Mouse (Mus musculus): ENCODE results near the gene Igsf9. TPM values are rescaled to one million over a fixed set of nuclear protein-coding genes. Genes with fewer than 3 reads are reported as not detected.

Igsf9 gene
- polyA plus RNA-seq, 1 experiment from 2014 or later, result 45.7 TPM

DNA sequence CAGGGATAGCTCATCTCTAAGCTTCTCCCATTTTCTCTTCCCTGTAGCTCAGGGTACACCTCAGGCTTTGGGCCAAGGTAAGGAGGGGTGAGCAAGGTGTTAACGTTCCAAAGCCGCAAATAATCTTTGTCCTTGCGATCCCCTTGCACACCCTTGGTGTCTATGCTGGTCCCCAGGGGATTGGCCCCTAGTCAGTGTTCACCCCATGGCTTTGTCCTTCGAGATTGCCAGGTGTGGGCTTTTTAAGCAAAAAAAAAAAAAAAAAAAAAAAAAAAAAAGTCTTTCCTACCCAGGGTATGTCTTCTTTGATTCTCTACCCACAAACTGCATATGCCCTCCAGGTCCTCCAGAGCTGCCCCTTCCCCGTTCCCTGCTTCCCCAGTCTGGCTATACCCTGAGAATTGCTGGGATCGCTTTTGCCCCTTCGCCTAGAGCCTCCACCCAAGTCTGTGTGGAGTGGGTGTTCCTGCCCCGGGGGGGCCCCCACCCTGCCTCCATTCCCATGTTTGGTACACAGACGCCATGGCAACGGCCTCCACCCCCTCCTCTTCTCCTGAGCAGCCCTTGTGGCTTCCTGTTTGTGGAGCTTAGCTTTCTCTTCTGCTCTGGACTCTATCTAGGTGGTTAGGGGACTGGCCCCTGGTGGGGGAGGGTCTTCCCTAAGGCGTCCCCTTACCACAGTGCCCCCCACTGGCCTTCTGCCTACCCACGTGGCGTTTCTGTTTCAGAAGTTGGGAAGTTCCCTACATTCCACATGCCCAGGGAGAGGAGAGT lies 20.0 kb downstream of the Igsf9 start:
- WGBS, result 30% methylated on average over 13 of the region's 13 CpGs
- peak overlapping the region; percentile 35; the same call in 1 of the 2 replicates for H3K27ac ChIP-seq (replicated peaks)
- peak overlapping the region; percentile 54 for H3K4me2 ChIP-seq
- peaks cover 8% of the 10 kb centered on the region; the same call in 1 of the 2 replicates for H3K36me3 ChIP-seq
- H3K4me1 ChIP-seq (replicated peaks), result peaks cover 42% of the 10 kb centered on the region
- H3K4me3 ChIP-seq, result peak overlapping the region; percentile 40
- no peaks in the 10 kb centered on the region for H3K9me3 ChIP-seq
- H3K27me3 ChIP-seq, result peaks cover 25% of the 10 kb centered on the region
- no peak overlapping the region for H3K9ac ChIP-seq
- peak; percentile 4; the same call in 1 of the 2 replicates for ATAC-seq (ENCODE audit: low FRiP score, low read depth)

DNA sequence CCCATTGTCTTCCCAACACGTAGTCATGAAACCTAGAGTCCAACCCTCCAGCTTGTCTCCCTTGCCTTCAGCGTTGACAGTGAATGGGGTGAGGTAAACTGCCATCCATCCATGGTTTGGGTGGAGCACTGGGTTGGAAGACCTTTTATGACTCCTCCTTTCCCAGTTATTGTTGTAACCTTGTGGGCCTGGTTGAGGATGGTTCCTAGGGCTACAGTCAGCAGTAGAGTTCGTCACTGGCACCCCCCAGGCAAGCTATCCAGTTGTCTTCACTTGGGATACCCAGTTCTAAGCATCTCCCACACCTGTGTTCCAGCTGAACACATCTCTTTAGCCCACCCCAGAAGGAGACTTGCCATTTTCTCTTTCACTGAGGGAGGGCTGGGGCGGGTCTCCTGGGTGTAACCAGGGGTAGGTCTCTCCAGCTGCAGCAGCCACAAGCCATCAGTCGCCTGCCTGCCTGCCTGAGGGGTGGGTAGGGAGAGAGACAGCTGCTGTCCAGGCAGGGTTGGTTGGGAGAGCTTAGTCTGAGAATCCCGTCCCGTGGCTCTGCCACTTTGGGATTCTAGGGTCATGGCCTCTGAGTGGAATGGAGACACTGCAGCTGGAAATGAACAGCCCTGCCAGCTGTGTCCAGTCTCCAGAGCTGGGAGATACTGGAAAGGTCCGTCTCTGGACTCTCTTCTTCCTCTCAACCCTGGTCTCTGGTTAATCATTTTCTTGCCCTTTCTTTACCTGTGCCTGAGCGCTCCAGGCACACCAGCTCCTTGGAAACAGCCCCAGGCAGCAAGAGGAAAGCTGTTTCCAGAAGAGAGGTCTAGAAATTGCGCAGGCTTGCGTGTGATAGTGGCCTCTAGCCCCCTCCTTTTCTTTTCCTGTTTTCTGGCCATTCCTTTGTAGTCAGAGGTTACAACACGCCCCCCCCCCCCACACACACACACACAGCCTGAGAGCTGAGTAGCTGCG lies 20.8 kb downstream of the Igsf9 start:
- no peak for ATAC-seq (ENCODE audit: low FRiP score, low read depth)
- WGBS, result 29% methylated on average over 12 of the region's 13 CpGs
- Histone ChIP-seq H3K4me3 (no peak overlapping the region), H3K4me2 (peak overlapping the region; percentile 54), H3K36me3 (peaks cover 6% of the 10 kb centered on the region; the same call in 1 of the 2 replicates), H3K4me1 (replicated peaks) (peaks cover 42% of the 10 kb centered on the region), H3K27ac (replicated peaks) (peak overlapping the region; percentile 35; the same call in 1 of the 2 replicates), H3K27me3 (peaks cover 24% of the 10 kb centered on the region), H3K9me3 (no peaks in the 10 kb centered on the region), H3K9ac (no peak overlapping the region)

DNA sequence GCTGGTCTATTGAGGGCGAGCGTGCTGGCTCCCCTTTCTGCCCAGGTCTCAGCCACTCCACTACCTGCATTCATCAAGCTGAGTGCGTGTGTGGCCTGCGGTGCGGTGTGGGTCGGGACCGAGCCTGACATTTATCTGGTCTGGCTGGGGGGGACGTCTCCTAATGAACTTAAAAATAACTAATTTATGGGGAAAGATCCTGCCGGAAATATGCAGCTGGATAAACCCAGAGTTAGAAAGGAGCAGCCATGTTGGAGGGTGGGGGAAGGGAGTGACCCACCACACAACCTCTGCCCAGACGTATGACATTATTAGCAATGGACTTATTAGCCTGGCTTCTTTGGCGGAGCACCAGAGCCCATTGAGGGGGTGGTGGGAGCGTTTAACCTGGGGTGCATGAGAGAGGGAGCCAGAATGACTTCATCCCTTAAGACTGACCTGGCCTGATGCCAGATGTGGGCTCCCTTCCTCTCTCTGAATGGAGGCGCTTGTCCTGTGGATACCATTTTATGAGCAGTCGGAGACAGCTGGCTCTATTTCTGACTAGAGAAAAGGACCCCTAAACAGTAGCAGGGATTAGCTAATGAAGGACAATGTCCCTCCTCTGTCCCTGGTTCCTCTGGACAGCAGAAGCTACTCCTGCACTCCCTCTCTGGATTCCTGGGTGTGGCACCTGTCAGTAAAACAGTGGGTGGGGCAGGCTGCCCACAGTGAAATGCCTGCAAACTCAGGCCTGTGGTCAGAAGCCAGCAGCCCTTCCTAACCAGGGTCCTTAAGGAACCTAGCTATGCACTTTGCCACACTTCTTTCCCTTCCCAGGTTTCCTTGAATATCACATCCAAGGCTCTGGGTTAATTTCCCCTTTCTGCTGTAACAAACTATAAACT lies 21.8 kb downstream of the Igsf9 start:
- Histone ChIP-seq H3K4me3 (no peak overlapping the region), H3K27ac (replicated peaks) (peak overlapping the region; percentile 47; the same call in 1 of the 2 replicates)

DNA sequence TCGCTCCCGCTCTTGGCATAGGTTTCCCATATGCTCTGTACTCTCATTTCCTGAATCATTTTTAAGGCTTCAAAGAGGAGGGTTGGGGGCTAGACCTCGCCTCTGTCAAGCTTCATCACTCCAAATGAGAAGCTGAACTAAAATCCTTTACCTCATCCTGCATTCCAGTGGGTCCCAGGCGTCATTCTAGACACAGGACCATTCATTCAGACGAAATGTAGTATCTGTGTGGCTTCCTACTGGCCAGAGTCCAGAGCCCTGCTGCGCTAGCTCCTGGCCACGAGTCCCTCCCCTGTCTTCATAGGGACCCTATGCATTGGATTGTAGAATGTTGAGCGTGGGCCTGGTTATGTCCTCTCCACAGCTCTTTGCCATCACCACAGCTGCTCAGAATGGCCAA lies 23.2 kb downstream of the Igsf9 start:
- Histone ChIP-seq H3K27ac (replicated peaks) (no peak overlapping the region), H3K9me3 (no peaks in the 10 kb centered on the region), H3K36me3 (no peaks in the 10 kb centered on the region), H3K4me3 (no peak overlapping the region), H3K9ac (no peak overlapping the region), H3K4me1 (replicated peaks) (peaks cover 41% of the 10 kb centered on the region), H3K4me2 (no peak overlapping the region), H3K27me3 (peaks cover 10% of the 10 kb centered on the region)
- 78% methylated on average over 8 of the region's 8 CpGs for WGBS
- no peak for ATAC-seq (ENCODE audit: low FRiP score, low read depth)

More for the DNA sequence above, 21.8 kb downstream of the Igsf9 start:
- Histone ChIP-seq H3K9ac (no peak overlapping the region), H3K9me3 (no peaks in the 10 kb centered on the region), H3K4me2 (peak overlapping the region; percentile 54), H3K4me1 (replicated peaks) (peaks cover 42% of the 10 kb centered on the region), H3K27me3 (peaks cover 18% of the 10 kb centered on the region), H3K36me3 (no peaks in the 10 kb centered on the region)
- ATAC-seq (ENCODE audit: low FRiP score, low read depth), result peak; percentile 24
- WGBS, result 25% methylated on average over 14 of the region's 14 CpGs

- Histone ChIP-seq H3K4me3 (no peak overlapping the region), H3K9me3 (no peaks in the 10 kb centered on the region), H3K4me2 (no peak overlapping the region), H3K27ac (replicated peaks) (no peak overlapping the region), H3K4me1 (replicated peaks) (peaks cover 23% of the 10 kb centered on the region), H3K9ac (no peak overlapping the region), H3K36me3 (no peaks in the 10 kb centered on the region), H3K27me3 (no peaks in the 10 kb centered on the region)
- ATAC-seq (ENCODE audit: low FRiP score, low read depth), result no peak
- WGBS, result 57% methylated on average over 5 of the region's 5 CpGs
Observed at GRCm38 (mm10) chr1:172507001-172507400, 25.4 kb downstream of the Igsf9 start.

GRCm38 (mm10) chr1:172507701-172508100 lies 26.1 kb downstream of the Igsf9 start:
- Histone ChIP-seq H3K27me3 (no peaks in the 10 kb centered on the region), H3K27ac (replicated peaks) (no peak overlapping the region), H3K4me2 (no peak overlapping the region), H3K4me3 (no peak overlapping the region), H3K9ac (no peak overlapping the region), H3K9me3 (no peaks in the 10 kb centered on the region), H3K4me1 (replicated peaks) (peaks cover 18% of the 10 kb centered on the region), H3K36me3 (no peaks in the 10 kb centered on the region)
- no peak for ATAC-seq (ENCODE audit: low FRiP score, low read depth)
- 96% methylated on average over 3 of the region's 3 CpGs for WGBS

DNA sequence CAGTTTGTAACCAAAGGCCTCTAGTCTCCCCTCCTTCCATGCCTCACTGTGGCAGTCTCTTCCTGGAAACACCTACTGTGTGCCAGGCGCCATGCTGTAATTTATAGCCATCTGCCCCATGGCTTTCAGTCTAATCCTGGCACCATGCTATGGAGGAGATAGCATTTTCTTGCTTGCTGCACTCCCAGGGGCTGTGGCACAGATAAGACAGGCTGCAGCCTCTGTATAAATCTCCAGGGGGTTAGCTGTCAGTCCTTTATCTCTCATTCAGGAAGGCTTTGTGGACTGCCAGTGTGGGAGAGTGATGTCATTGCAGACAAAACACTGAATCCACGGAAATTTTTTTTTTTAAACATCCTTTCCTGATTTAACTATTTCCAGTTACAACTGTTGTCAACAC lies 26.6 kb downstream of the Igsf9 start:
- Histone ChIP-seq H3K4me3 (no peak overlapping the region), H3K9ac (no peak overlapping the region), H3K4me1 (replicated peaks) (peaks cover 18% of the 10 kb centered on the region), H3K9me3 (no peaks in the 10 kb centered on the region), H3K27me3 (no peaks in the 10 kb centered on the region), H3K4me2 (no peak overlapping the region), H3K27ac (replicated peaks) (no peak overlapping the region), H3K36me3 (no peaks in the 10 kb centered on the region)
- ATAC-seq (ENCODE audit: low FRiP score, low read depth), result no peak
- 42% methylated on average over 2 of the region's 2 CpGs for WGBS

DNA sequence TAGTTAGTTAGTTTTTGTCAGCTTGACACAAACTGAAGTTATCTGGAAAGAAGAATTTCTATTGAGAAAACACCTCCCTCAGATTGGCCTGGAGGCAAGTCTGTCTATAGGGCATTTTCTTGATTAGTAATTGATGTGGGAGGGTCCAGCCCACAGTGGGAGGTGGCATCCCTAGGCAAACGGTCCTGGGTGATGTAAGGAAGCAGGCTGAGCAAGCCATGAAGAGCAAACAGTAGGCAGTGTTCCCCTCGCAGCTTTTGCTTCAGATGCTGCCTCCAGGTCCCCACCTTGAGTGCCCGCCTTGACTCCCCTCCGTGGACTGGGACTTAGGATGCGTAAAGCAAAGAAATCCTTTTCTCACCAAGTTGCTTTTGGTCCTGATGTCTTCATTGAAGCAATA lies 27.6 kb downstream of the Igsf9 start:
- H3K4me3 ChIP-seq, result no peak overlapping the region
- H3K27me3 ChIP-seq, result no peaks in the 10 kb centered on the region
- no peak overlapping the region for H3K4me2 ChIP-seq
- H3K9me3 ChIP-seq, result no peaks in the 10 kb centered on the region
- no peak for ATAC-seq (ENCODE audit: low FRiP score, low read depth)
- WGBS, result 78% methylated on average over 5 of the region's 5 CpGs
- no peaks in the 10 kb centered on the region for H3K36me3 ChIP-seq
- H3K4me1 ChIP-seq (replicated peaks), result peaks cover 16% of the 10 kb centered on the region
- no peak overlapping the region for H3K27ac ChIP-seq (replicated peaks)
- H3K9ac ChIP-seq, result no peak overlapping the region

GRCm38 (mm10) chr1:172509983-172510382 lies 28.4 kb downstream of the Igsf9 start:
- Histone ChIP-seq H3K9ac (no peak overlapping the region), H3K4me1 (replicated peaks) (peaks cover 12% of the 10 kb centered on the region), H3K27ac (replicated peaks) (no peak overlapping the region), H3K36me3 (no peaks in the 10 kb centered on the region), H3K9me3 (no peaks in the 10 kb centered on the region), H3K4me3 (no peak overlapping the region), H3K27me3 (no peaks in the 10 kb centered on the region), H3K4me2 (no peak overlapping the region)
- 55% methylated on average over 8 of the region's 8 CpGs for whole genome bisulfite sequencing
- no peak for ATAC-seq (ENCODE audit: low FRiP score, low read depth)

DNA sequence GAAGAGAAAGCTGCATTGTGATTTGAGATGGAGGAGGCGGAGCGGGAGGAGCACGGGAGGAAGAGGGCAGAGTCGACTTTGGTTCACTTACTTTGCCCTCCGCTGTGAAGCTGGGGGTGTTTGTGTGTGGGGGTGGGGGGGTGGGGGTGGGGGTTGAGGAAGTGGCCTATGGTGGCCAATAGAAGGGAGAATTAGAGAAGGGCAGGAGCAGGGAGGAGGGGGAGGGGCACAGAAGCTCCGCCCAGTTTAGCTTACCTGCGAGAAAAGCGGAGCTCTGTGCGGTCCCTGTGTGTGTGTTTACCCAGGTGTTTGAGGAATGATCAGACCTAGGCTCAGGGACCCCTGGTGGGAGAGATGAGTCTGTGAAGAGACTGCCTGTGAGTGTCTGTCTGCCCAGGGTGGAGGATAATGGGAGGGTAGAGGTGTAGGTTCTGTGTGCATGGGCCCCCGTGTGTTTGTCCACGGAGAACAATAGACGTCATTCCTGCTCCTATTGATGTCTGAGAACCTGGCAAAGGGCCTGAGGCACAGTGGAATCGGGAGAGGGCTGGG lies 28.9 kb downstream of the Igsf9 start:
- no peak overlapping the region for H3K27ac ChIP-seq (replicated peaks)
- no peaks in the 10 kb centered on the region for H3K27me3 ChIP-seq
- no peaks in the 10 kb centered on the region for H3K9me3 ChIP-seq
- peaks cover 12% of the 10 kb centered on the region for H3K4me1 ChIP-seq (replicated peaks)
- no peaks in the 10 kb centered on the region for H3K36me3 ChIP-seq
- H3K4me2 ChIP-seq, result no peak overlapping the region
- 31% methylated on average over 13 of the region's 13 CpGs for WGBS
- no peak for ATAC-seq (ENCODE audit: low FRiP score, low read depth)
- no peak overlapping the region for H3K4me3 ChIP-seq
- no peak overlapping the region for H3K9ac ChIP-seq

- H3K9ac ChIP-seq, result no peak overlapping the region
- H3K27ac ChIP-seq (replicated peaks), result no peak overlapping the region
- peaks cover 12% of the 10 kb centered on the region for H3K4me1 ChIP-seq (replicated peaks)
- no peaks in the 10 kb centered on the region for H3K9me3 ChIP-seq
- ATAC-seq (ENCODE audit: low FRiP score, low read depth), result no peak
- peak overlapping the region; percentile 34; the same call in 1 of the 2 replicates for H3K4me2 ChIP-seq
- H3K27me3 ChIP-seq, result no peaks in the 10 kb centered on the region
- H3K36me3 ChIP-seq, result no peaks in the 10 kb centered on the region
- H3K4me3 ChIP-seq, result no peak overlapping the region
- WGBS, result 30% methylated on average over 13 of the region's 13 CpGs
Observed at GRCm38 (mm10) chr1:172512962-172513361, 31.4 kb downstream of the Igsf9 start.

Measured in hindbrain, embryonic 15.5 days (tissue).